Mouse (Mus musculus) myocyte (in vitro differentiated cells): ENCODE measurements around the gene Dlg2.

Experiments used
- CEBPB ChIP-seq: IDR thresholded peaks from 2 replicates; pipeline ENCODE4 v1.6.1; 2011; ENCODE audit warnings: mild to moderate bottlenecking, moderate library complexity; ENCODE audit not compliant: poor library complexity, insufficient read depth, severe bottlenecking
- E2F4 ChIP-seq: IDR thresholded peaks from one replicate; pipeline ENCODE4 v1.6.1; 2011; ENCODE audit warnings: mild to moderate bottlenecking, control low read depth, moderate library complexity; ENCODE audit not compliant: insufficient read depth
- MAX ChIP-seq: IDR thresholded peaks from one replicate; pipeline ENCODE4 v1.6.1; 2011; ENCODE audit warnings: low read depth, mild to moderate bottlenecking, control low read depth
- MYOG ChIP-seq, 3 experiments: IDR thresholded peaks; one replicate each; pipeline ENCODE4 v1.6.1; 2011; ENCODE audit warnings: control low read depth in 2 of 3, low read depth in 2 of 3, mild to moderate bottlenecking in 2 of 3; ENCODE audit not compliant: insufficient read length in 2 of 3, control insufficient read depth in 1 of 3, insufficient read depth in 1 of 3
- POLR2A ChIP-seq: IDR thresholded peaks from one replicate; pipeline ENCODE4 v1.6.1; 2011; ENCODE audit warnings: low read depth, mild to moderate bottlenecking, control low read depth, moderate library complexity; ENCODE audit not compliant: insufficient read length
- SRF ChIP-seq: IDR thresholded peaks from one replicate; pipeline ENCODE4 v1.6.1; 2011; ENCODE audit warnings: low read depth; ENCODE audit not compliant: control insufficient read depth, insufficient read length
- TCF12 ChIP-seq: IDR thresholded peaks from one replicate; pipeline ENCODE4 v1.6.1; 2011; ENCODE audit warnings: mild to moderate bottlenecking, control low read depth; ENCODE audit not compliant: poor library complexity, insufficient read depth, severe bottlenecking
- USF1 ChIP-seq: IDR thresholded peaks from one replicate; pipeline ENCODE4 v1.6.1; 2011; ENCODE audit warnings: low read depth, mild to moderate bottlenecking, control low read depth, moderate library complexity

DNA sequence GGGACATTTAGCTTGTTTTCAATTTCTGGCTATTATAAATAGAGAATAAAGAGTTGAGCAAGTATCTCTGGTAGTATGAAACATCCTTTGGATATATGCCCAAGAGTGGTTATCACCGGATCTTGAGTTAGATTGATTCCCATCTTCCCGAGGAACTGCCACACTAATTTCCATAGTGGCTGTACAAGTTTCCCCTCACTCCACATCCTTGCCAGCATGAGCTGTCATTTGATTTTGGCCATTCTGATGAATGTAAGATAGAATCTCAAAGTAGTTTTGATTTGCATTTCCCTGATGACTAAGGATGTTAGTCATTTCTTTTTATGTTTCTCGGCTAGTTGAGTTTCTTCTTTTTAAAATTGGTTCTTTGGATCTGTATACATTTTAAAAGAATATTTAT lies 154.1 kb downstream of the Dlg2 start:
- TF ChIP-seq POLR2A (no peak), CEBPB (no peak), SRF (no peak), TCF12 (no peak), E2F4 (no peak), MAX (no peak), MYOG (IDR thresholded peaks at IDR 0.05; ENCODE audit: control insufficient read depth in 1 of 3, insufficient read depth in 1 of 3, insufficient read length in 2 of 3, low read depth in 2 of 3) (no peak), USF1 (no peak)
